Mouse (Mus musculus) lung, embryonic 15.5 days (tissue): ENCODE results near the gene Bbs2. TPM values are rescaled to one million over a fixed set of nuclear protein-coding genes. Genes with fewer than 3 reads are reported as not detected.
"Not testable (repeated sequence)": the region's sequence is repeated elsewhere in the genome, so short reads cannot be mapped to it uniquely, and the experiment has no call there.

Experiments
- ATAC-seq: fragments of 200-750 bp; cut with Nextera tagmentation; 2 replicates; pipeline ENCODE4 v1.8.0; 2017; ENCODE audit warnings: moderate number of reproducible peaks, borderline replicate concordance; ENCODE audit not compliant: low FRiP score, low TSS enrichment; ENCODE audit errors: extremely low read depth
- H3K27ac ChIP-seq: fragments of 300-500 bp; sonication (generic); 2 replicates; pipeline ENCODE4 v1.5.1; 2015; ENCODE audit warnings: moderate library complexity, mild to moderate bottlenecking, inconsistent platforms
- H3K27me3 ChIP-seq: fragments of 300-500 bp; sonication (generic); 2 replicates; pipeline ENCODE4 v1.6.1; 2015; ENCODE audit warnings: inconsistent platforms
- H3K36me3 ChIP-seq: fragments of 300-500 bp; sonication (generic); 2 replicates; pipeline ENCODE4 v1.6.1; 2015; ENCODE audit warnings: inconsistent platforms
- H3K4me1 ChIP-seq: fragments of 300-500 bp; sonication (generic); 2 replicates; pipeline ENCODE4 v1.6.1; 2015; ENCODE audit warnings: inconsistent platforms
- H3K4me2 ChIP-seq: fragments of 300-500 bp; sonication (generic); 2 replicates; pipeline ENCODE4 v1.6.1; 2015; ENCODE audit warnings: inconsistent platforms, mild to moderate bottlenecking, moderate library complexity
- H3K4me3 ChIP-seq: fragments of 300-500 bp; sonication (generic); 2 replicates; pipeline ENCODE4 v1.5.1; 2015; ENCODE audit warnings: mild to moderate bottlenecking, inconsistent platforms
- H3K9ac ChIP-seq: fragments of 300-500 bp; sonication (generic); 2 replicates; pipeline ENCODE4 v1.6.1; 2015; ENCODE audit warnings: inconsistent platforms
- H3K9me3 ChIP-seq: fragments of 300-500 bp; sonication (generic); 2 replicates; pipeline ENCODE4 v1.6.1; 2016; ENCODE audit warnings: inconsistent platforms
- WGBS: fragments of 180-500 bp; shearing (Covaris S2); methylation state at CpG from one replicate; pipeline ENCODE4 v1.1.7; 2015; 5-methylcytosine and 5-hydroxymethylcytosine counted together
- polyA plus RNA-seq: library from polyadenylated mRNA; unstranded; fragments of >200 nt; fragmentation: Nextera tagmentation; extraction: Ambion mirVana; gene quantifications from 2 replicates; pipeline ENCODE4 v1.2.1, GENCODE M21; 2015

Gene Bbs2
- 9.7 and 13.1 TPM in 2 replicates for polyA plus RNA-seq

DNA sequence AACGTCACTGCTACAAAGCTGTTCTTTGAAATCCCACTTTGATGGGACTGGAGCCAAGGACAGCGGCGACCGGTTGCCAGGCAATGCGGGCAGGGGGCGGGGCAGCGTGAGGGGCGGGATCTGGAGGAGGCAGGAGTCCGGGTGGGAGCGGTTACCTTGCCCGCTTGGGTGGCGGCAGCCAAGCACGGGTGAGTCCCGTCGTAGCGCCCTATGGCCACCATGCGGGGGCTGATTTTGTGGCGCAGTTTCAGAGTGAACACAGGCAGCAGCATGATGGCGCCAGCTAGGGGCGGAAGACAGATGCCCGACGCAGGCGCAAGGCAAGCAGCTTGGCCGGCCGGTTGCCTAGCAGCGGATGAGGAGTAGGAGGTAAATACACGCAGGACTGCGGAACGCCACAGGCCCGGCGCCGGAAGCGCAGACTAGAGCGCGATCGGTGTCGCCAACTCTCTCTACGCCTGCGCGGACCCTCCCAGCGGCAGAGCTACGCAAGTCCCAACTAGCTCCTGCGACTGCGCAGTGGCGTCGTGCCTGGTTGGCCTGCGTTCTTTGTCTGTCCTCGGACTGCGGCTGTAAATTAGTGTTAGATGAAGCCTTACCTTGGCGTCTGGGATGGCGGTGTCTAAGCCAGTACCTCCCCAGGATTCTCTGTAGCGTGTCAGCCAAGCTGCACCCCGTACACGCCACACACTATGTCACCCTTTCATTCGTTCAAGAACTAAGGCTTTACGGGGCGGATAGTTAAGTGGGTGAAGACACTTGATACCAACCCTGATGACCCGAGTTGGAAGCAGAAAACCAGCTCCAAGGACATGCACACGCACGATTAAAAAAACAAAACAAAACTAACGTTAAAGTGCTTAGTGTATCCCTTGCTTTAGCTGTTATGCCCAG is at the start of gene Bbs2:
Bbs2 (minus strand) TSS at position 848 of the 894 bp plus-strand sequence.
- H3K4me3 ChIP-seq: peak within 1 kb of the TSS; percentile 60
- H3K9me3 ChIP-seq: no peaks in the 10 kb centered on the region
- 0 out of 2 replicates have a peak, but pooled peaks cover 6% of the 10 kb centered on the region for H3K4me1 ChIP-seq
- H3K9ac ChIP-seq: peak within 1 kb of the TSS; percentile 54
- peak; percentile 100 for ATAC-seq
- 1% methylated on average over 61 of the region's 61 CpGs for WGBS
- peak within 1 kb of the TSS; percentile 87 for H3K27ac ChIP-seq
- no peaks in the 10 kb centered on the region for H3K27me3 ChIP-seq
- H3K4me2 ChIP-seq: peak within 1 kb of the TSS; percentile 76
- H3K36me3 ChIP-seq: no peaks in the 10 kb centered on the region

DNA sequence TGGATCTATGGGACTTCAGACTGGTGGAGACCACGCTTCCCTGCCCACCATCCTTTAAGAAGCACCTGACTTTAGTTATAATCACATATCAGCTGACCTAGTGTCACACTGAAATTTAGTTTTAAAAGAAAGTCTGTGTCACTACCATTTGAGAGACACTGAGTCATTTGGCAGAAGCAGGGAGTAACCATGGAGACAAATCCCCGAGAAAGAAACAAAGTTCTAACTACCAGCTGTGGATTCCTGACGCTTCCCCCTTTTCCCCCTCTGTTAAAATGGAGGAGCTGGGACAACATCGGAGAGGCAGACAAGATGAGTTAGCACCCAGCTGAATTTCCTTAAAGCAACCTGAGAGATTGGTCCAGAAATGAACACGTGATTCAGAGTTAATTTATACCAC is 49.5 kb upstream of the Bbs2 start:
- H3K9me3 ChIP-seq: no peaks in the 10 kb centered on the region
- H3K4me1 ChIP-seq: peaks cover 6% of the 10 kb centered on the region; the same call in 1 of the 2 replicates
- no peak overlapping the region for H3K9ac ChIP-seq
- no peak for ATAC-seq
- H3K27me3 ChIP-seq: peaks cover 14% of the 10 kb centered on the region; the same call in 1 of the 2 replicates
- no peak overlapping the region for H3K27ac ChIP-seq
- H3K36me3 ChIP-seq: no peaks in the 10 kb centered on the region
- H3K4me3 ChIP-seq: no peak overlapping the region
- H3K4me2 ChIP-seq: no peak overlapping the region
- 22% methylated on average over 5 of the region's 5 CpGs for WGBS

DNA sequence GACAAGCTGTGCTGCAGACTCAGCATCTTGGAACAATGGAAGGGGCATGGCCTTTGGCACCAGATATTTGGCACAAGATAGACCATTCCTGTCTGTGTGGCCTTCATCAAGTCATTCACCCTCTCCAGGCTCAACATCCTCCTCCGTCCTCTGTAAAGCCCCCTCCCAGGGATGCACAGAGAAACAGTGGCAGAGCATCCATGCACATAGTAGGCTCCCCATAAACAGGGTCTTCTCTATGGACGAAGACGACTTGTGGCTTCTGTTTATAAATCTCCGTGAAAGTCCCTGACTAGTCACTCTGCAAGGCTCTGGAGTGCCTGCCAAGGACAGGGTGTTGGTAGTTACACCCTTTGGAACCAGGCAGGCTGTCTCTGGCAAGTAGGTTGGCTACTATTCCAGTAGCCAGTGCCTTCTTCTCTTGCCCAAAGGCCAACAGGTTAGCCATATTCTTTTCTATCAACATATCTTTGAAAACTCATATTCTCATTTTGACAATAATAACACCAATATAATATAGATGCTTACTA is 41.6 kb upstream of the Bbs2 start:
- Histone ChIP-seq H3K36me3 (no peaks in the 10 kb centered on the region), H3K27ac (no peak overlapping the region), H3K4me2 (no peak overlapping the region), H3K4me3 (no peak overlapping the region), H3K4me1 (no peaks in the 10 kb centered on the region), H3K9me3 (no peaks in the 10 kb centered on the region), H3K9ac (no peak overlapping the region), H3K27me3 (no peaks in the 10 kb centered on the region)
- WGBS: 78% methylated on average over 4 of the region's 4 CpGs
- no peak for ATAC-seq

DNA sequence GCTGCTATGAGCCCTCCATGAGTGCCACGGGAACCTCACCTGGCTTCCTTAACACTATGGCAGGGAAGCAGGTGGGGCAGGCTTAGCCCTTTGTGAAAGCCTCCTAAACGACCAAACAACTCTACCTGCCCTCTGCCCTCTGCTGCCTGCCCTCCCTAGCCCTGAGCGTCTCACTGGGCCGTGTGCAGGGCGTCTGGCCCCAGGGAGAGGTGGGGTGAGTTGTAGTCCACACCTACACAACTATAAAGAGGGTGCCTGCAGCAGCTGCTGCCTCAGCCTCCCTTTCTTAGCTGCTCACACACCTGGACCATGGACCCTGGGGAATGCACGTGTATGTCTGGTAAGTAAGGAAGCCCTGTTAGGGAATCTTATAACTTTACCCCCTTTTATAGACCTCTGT is 38.2 kb upstream of the Bbs2 start, which contains the start of gene Mt4:
Mt4 (plus strand) TSS at position 265 of the 400 bp plus-strand sequence.
- Histone ChIP-seq H3K4me3 (no peak within 1 kb of the TSS), H3K36me3 (no peaks in the 10 kb centered on the region)
- WGBS: 25% methylated on average over 6 of the region's 6 CpGs

DNA sequence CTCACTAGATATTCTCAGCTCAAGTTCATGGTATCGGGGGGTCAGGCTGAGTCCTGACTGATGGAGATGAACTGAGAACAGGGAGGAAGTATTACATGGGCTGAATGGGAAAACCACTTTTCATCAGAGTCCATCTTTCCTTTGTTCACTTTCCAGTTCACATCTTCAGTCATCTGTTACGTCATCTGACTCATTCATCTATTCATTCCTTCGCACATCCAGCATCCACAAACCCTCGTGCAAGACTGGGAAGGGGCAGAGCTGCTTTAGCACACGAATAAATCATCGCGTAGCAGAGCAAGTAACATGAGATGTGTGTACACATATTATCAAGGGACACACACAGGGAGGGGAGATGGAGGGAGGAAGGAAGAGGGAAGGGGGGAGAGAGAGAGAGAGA is 37.5 kb upstream of the Bbs2 start:
- Histone ChIP-seq H3K4me2 (no peak overlapping the region), H3K27ac (no peak overlapping the region), H3K4me1 (no peaks in the 10 kb centered on the region), H3K27me3 (no peaks in the 10 kb centered on the region), H3K4me3 (no peak overlapping the region), H3K36me3 (no peaks in the 10 kb centered on the region), H3K9me3 (no peaks in the 10 kb centered on the region), H3K9ac (no peak overlapping the region)
- WGBS: 53% methylated on average over 7 of the region's 7 CpGs
- ATAC-seq: no peak

More for the DNA sequence above, 38.2 kb upstream of the Bbs2 start, which contains the start of gene Mt4:
- H3K27me3 ChIP-seq: no peaks in the 10 kb centered on the region
- no peak within 1 kb of the TSS for H3K27ac ChIP-seq
- no peak within 1 kb of the TSS for H3K9ac ChIP-seq
- no peak within 1 kb of the TSS for H3K4me2 ChIP-seq
- ATAC-seq: no peak
- no peaks in the 10 kb centered on the region for H3K4me1 ChIP-seq
- H3K9me3 ChIP-seq: no peaks in the 10 kb centered on the region

DNA sequence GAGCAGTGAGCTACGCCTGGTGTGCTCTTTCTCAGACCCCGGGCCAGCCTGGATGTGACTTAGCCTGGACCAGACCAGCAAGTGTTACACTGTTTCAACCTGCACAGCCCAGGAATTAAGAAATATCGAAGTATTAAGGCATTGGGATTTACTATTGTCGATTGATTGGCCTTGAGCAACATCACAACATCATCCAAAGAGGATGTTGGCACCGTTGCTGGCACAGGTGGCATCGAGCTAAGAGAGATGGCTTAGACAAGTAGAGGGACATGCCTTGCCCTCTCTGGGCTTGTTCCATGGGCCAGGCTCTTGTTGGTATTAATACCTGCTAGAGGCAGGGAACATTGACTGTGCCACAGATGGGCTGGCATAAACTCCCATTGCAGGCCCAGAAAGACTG is 36.8 kb upstream of the Bbs2 start:
- Histone ChIP-seq H3K4me3 (no peak overlapping the region), H3K27me3 (no peaks in the 10 kb centered on the region), H3K27ac (no peak overlapping the region), H3K4me1 (no peaks in the 10 kb centered on the region), H3K9me3 (no peaks in the 10 kb centered on the region), H3K4me2 (no peak overlapping the region), H3K36me3 (no peaks in the 10 kb centered on the region), H3K9ac (no peak overlapping the region)
- ATAC-seq: no peak
- 81% methylated on average over 6 of the region's 6 CpGs for WGBS

DNA sequence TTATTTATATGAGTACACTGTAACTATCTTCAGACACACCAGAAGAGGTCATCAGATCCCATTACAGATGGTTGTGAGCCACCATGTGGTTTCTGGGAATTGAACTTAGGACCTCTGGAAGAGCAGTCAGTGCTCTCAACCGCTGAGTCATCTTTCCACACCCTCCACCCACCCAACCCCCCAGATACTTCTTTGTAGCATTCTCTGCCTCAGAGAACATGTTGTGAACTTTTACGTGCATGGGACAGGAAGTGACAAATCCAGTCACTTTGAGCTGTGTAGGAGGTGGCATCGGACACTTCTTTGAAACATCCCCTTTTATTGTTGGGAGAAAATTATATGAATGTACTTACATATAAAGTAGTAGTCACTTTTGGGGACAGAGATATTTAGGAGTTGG is 35.9 kb upstream of the Bbs2 start:
- not testable (repeated sequence) for H3K27me3 ChIP-seq, H3K9ac ChIP-seq, H3K27ac ChIP-seq, H3K4me2 ChIP-seq, ATAC-seq, H3K9me3 ChIP-seq, H3K36me3 ChIP-seq, H3K4me1 ChIP-seq, H3K4me3 ChIP-seq
- 45% methylated on average over 3 of the region's 3 CpGs for WGBS

DNA sequence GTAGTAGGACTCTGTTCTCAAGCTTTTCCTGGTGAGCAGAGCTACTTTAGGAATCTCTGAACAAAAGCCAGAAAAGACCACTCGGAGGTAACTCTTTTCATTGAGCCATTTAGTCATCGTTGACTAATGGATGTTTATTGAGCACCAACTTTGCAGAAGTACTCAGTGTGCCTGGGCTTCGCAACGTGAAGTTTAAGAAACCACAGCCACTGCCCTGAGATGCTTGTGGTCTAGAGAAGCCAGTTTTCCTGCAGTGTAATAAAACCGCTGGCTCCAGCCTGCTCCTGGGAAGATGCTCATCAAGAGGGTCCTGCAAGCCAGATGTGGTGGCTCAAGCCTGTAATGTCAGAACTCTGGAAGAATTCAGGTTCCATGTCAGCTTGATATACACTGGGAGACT is 33.4 kb upstream of the Bbs2 start:
- H3K4me2 ChIP-seq: no peak overlapping the region
- no peaks in the 10 kb centered on the region for H3K4me1 ChIP-seq
- no peaks in the 10 kb centered on the region for H3K9me3 ChIP-seq
- H3K27me3 ChIP-seq: no peaks in the 10 kb centered on the region
- H3K36me3 ChIP-seq: no peaks in the 10 kb centered on the region
- H3K4me3 ChIP-seq: no peak overlapping the region
- no peak overlapping the region for H3K27ac ChIP-seq
- no peak overlapping the region for H3K9ac ChIP-seq
- WGBS: 75% methylated on average over 5 of the region's 5 CpGs
- no peak for ATAC-seq

DNA sequence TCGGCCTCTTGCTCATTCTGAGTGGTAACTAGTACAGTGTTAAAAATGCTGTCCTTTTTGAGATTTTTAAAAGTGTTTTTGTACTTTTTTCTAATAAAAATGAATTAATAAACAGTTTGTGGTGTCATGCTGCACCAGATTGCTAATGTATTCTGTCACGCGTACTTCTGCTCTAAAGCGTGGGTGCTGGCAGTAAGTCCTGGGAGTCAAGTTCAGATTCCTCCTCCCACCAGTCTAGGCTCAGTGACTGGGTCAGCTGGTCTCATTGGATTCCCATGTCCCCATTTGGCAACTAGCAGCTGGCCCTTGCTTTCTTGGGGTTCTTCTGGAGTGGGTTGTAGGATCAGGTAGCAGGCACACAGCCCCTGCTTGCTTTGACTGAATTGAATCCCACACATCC is 31.4 kb upstream of the Bbs2 start:
- 92% methylated on average over 4 of the region's 4 CpGs for WGBS
- Histone ChIP-seq H3K4me3 (no peak overlapping the region), H3K36me3 (no peaks in the 10 kb centered on the region), H3K9ac (no peak overlapping the region), H3K4me2 (no peak overlapping the region), H3K27ac (no peak overlapping the region), H3K4me1 (no peaks in the 10 kb centered on the region), H3K27me3 (no peaks in the 10 kb centered on the region), H3K9me3 (no peaks in the 10 kb centered on the region)
- ATAC-seq: no peak

DNA sequence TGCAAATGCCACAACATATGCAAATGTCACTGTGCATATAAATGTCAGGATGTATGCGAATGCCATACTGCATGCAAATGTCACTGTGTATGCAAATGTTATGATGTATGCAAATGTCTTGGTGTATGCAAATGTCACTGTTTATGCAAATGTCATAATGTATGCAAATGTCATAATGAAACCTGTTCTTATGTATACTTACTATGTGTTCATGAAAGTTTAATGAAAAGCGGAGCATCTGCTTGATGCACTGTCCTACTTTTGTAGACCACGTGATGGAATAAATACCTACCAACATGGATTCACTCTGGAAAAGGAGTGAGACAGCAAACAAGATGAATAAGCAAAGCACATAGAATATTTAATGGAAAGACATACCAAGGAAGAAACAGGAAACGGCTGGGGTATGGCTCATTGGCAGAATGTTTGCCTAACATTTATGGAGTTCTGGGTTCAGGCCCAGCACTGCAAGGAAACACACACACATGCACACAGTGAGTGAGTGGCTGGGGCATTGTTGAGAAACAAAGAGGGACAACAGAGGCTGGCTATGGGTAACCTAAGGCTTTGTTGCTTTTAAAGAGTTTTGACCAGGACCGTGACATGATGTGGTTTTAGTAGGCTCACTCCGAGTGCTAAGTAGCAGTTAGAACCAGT is 30.5 kb upstream of the Bbs2 start:
- ATAC-seq: no peak
- Histone ChIP-seq H3K36me3 (no peaks in the 10 kb centered on the region), H3K4me3 (no peak overlapping the region), H3K27me3 (no peaks in the 10 kb centered on the region), H3K9ac (no peak overlapping the region), H3K4me2 (no peak overlapping the region), H3K9me3 (no peaks in the 10 kb centered on the region), H3K4me1 (no peaks in the 10 kb centered on the region), H3K27ac (no peak overlapping the region)
- 85% methylated on average over 6 of the region's 6 CpGs for WGBS

DNA sequence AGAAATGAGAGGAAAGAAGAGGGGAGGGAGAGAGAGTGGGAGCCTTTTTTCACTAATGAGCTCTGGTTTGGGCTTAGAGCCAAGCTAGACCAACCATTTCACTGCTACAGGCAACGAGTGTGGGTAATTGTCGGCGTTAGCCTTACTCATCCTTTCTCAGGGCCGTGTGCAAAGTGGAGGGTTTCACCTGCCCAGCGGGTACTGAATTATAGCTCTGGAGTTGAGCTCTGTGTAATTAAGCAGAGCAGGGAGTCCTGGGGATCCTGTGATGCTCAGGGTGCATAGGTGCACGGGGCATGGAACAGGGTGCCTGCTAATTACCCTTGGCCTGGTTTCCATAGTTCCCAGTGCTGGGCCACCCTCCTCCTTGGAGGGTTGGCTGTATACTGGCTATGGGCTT is 29.0 kb upstream of the Bbs2 start:
- H3K9ac ChIP-seq: no peak overlapping the region
- H3K4me1 ChIP-seq: no peaks in the 10 kb centered on the region
- no peaks in the 10 kb centered on the region for H3K9me3 ChIP-seq
- no peak for ATAC-seq
- no peaks in the 10 kb centered on the region for H3K27me3 ChIP-seq
- H3K4me2 ChIP-seq: no peak overlapping the region
- H3K27ac ChIP-seq: no peak overlapping the region
- H3K36me3 ChIP-seq: no peaks in the 10 kb centered on the region
- no peak overlapping the region for H3K4me3 ChIP-seq
- WGBS: 69% methylated on average over 6 of the region's 6 CpGs
